Mouse (Mus musculus): ENCODE data around the gene Oas1c. TPM values are rescaled to one million over a fixed set of nuclear protein-coding genes. Genes with fewer than 3 reads are reported as not detected.

Gene Oas1c
- 0.54 and 0.57 TPM in 2 replicates for polyA plus RNA-seq (2015; fragmentation: Nextera tagmentation; extraction: Ambion mirVana)

- WGBS, result 7% methylated on average over 18 of the region's 18 CpGs
- Histone ChIP-seq H3K9ac (peak within 1 kb of the TSS; percentile 65), H3K27ac (peak within 1 kb of the TSS; percentile 80), H3K36me3 (no peaks in the 10 kb centered on the region), H3K4me1 (replicated peaks) (peaks cover 13% of the 10 kb centered on the region), H3K27me3 (no peaks in the 10 kb centered on the region), H3K4me3 (peak within 1 kb of the TSS; percentile 26), H3K9me3 (no peaks in the 10 kb centered on the region), H3K4me2 (peak within 1 kb of the TSS; percentile 56)
- peak; percentile 81 for ATAC-seq (ENCODE audit: low FRiP score)
Measured at GRCm38 (mm10) chr5:120811951-120812819, at the start of gene Oas1c. TSS of gene Oas1c (minus strand) at chr5:120812514.

GRCm38 (mm10) chr5:120861121-120861520 is 48.8 kb upstream of the Oas1c start, which contains the start of gene Oas1h:
TSS of gene Oas1h (plus strand) at chr5:120861421.
- Histone ChIP-seq H3K27ac (no peak within 1 kb of the TSS), H3K4me1 (replicated peaks) (no peaks in the 10 kb centered on the region), H3K4me3 (no peak within 1 kb of the TSS), H3K9ac (no peak within 1 kb of the TSS), H3K4me2 (no peak within 1 kb of the TSS), H3K27me3 (no peaks in the 10 kb centered on the region), H3K36me3 (no peaks in the 10 kb centered on the region), H3K9me3 (no peaks in the 10 kb centered on the region)
- WGBS, result 48% methylated on average over 4 of the region's 4 CpGs
- no peak for ATAC-seq (ENCODE audit: low FRiP score)

GRCm38 (mm10) chr5:120859241-120859640 is 46.9 kb upstream of the Oas1c start:
- no peak overlapping the region for H3K4me3 ChIP-seq
- H3K4me1 ChIP-seq (replicated peaks), result no peaks in the 10 kb centered on the region
- H3K36me3 ChIP-seq, result no peaks in the 10 kb centered on the region
- H3K27ac ChIP-seq, result no peak overlapping the region
- H3K9me3 ChIP-seq, result peaks cover 6% of the 10 kb centered on the region
- no peak overlapping the region for H3K4me2 ChIP-seq
- no peak for ATAC-seq (ENCODE audit: low FRiP score)
- H3K27me3 ChIP-seq, result no peaks in the 10 kb centered on the region
- no peak overlapping the region for H3K9ac ChIP-seq
- WGBS, result 89% methylated on average over 2 of the region's 2 CpGs

- peaks cover 13% of the 10 kb centered on the region for H3K9me3 ChIP-seq
- no peak overlapping the region for H3K4me3 ChIP-seq
- WGBS, result 70% methylated on average over 3 of the region's 3 CpGs
- no peaks in the 10 kb centered on the region for H3K36me3 ChIP-seq
- no peaks in the 10 kb centered on the region for H3K4me1 ChIP-seq (replicated peaks)
- H3K4me2 ChIP-seq, result no peak overlapping the region
- ATAC-seq (ENCODE audit: low FRiP score), result no peak
- no peak overlapping the region for H3K9ac ChIP-seq
- no peak overlapping the region for H3K27ac ChIP-seq
- H3K27me3 ChIP-seq, result 0 out of 2 replicates have a peak, but pooled peaks cover 3% of the 10 kb centered on the region
Measured at GRCm38 (mm10) chr5:120849601-120850136, 37.4 kb upstream of the Oas1c start.

- 0 out of 2 replicates have a peak, but pooled peaks cover 3% of the 10 kb centered on the region for H3K27me3 ChIP-seq
- ATAC-seq (ENCODE audit: low FRiP score), result no peak
- no peak within 1 kb of the TSS for H3K4me3 ChIP-seq
- no peak within 1 kb of the TSS for H3K9ac ChIP-seq
- H3K9me3 ChIP-seq, result no peaks in the 10 kb centered on the region
- no peak within 1 kb of the TSS for H3K27ac ChIP-seq
- H3K4me1 ChIP-seq (replicated peaks), result no peaks in the 10 kb centered on the region
- 84% methylated on average over 4 of the region's 4 CpGs for WGBS
- H3K4me2 ChIP-seq, result no peak within 1 kb of the TSS
- no peaks in the 10 kb centered on the region for H3K36me3 ChIP-seq
Measured at GRCm38 (mm10) chr5:120847067-120847466, 34.8 kb upstream of the Oas1c start, which contains the start of gene Oas1f. TSS of gene Oas1f (plus strand) at chr5:120847367.

GRCm38 (mm10) chr5:120844713-120845112 is 32.4 kb upstream of the Oas1c start:
- H3K4me1 ChIP-seq (replicated peaks), result no peaks in the 10 kb centered on the region
- WGBS, result 79% methylated on average over 3 of the region's 3 CpGs
- no peak overlapping the region for H3K27ac ChIP-seq
- no peaks in the 10 kb centered on the region for H3K36me3 ChIP-seq
- ATAC-seq (ENCODE audit: low FRiP score), result no peak
- H3K4me2 ChIP-seq, result no peak overlapping the region
- H3K9ac ChIP-seq, result no peak overlapping the region
- no peaks in the 10 kb centered on the region for H3K9me3 ChIP-seq
- H3K27me3 ChIP-seq, result 0 out of 2 replicates have a peak, but pooled peaks cover 6% of the 10 kb centered on the region
- H3K4me3 ChIP-seq, result no peak overlapping the region

GRCm38 (mm10) chr5:120836731-120837585 is 24.6 kb upstream of the Oas1c start:
- 7% methylated on average over 8 of the region's 8 CpGs for WGBS
- H3K4me3 ChIP-seq, result no peak overlapping the region

GRCm38 (mm10) chr5:120833335-120834280 is 21.3 kb upstream of the Oas1c start:
- no peak overlapping the region for H3K27ac ChIP-seq
- H3K36me3 ChIP-seq, result no peaks in the 10 kb centered on the region
- H3K4me2 ChIP-seq, result peak overlapping the region; percentile 33; the same call in 1 of the 2 replicates
- WGBS, result 17% methylated on average over 17 of the region's 17 CpGs
- peak overlapping the region; percentile 53; the same call in 1 of the 2 replicates for H3K9ac ChIP-seq
- H3K9me3 ChIP-seq, result no peaks in the 10 kb centered on the region
- ATAC-seq (ENCODE audit: low FRiP score), result no peak
- H3K4me1 ChIP-seq (replicated peaks), result peaks cover 6% of the 10 kb centered on the region; the same call in 1 of the 2 replicates
- H3K4me3 ChIP-seq, result no peak overlapping the region
- peaks cover 27% of the 10 kb centered on the region for H3K27me3 ChIP-seq

More at GRCm38 (mm10) chr5:120836731-120837585, 24.6 kb upstream of the Oas1c start:
- Histone ChIP-seq H3K27ac (no peak overlapping the region), H3K9ac (no peak overlapping the region), H3K9me3 (no peaks in the 10 kb centered on the region), H3K4me2 (no peak overlapping the region), H3K36me3 (no peaks in the 10 kb centered on the region), H3K4me1 (replicated peaks) (peaks cover 6% of the 10 kb centered on the region; the same call in 1 of the 2 replicates), H3K27me3 (peaks cover 30% of the 10 kb centered on the region)
- no peak for ATAC-seq (ENCODE audit: low FRiP score)

GRCm38 (mm10) chr5:120831031-120831430 is 18.7 kb upstream of the Oas1c start:
- Histone ChIP-seq H3K27me3 (peaks cover 16% of the 10 kb centered on the region), H3K4me3 (no peak overlapping the region), H3K4me2 (no peak overlapping the region), H3K36me3 (no peaks in the 10 kb centered on the region), H3K27ac (no peak overlapping the region), H3K9me3 (no peaks in the 10 kb centered on the region), H3K9ac (no peak overlapping the region), H3K4me1 (replicated peaks) (peaks cover 6% of the 10 kb centered on the region; the same call in 1 of the 2 replicates)
- 91% methylated on average over 4 of the region's 4 CpGs for WGBS
- ATAC-seq (ENCODE audit: low FRiP score), result no peak

GRCm38 (mm10) chr5:120818999-120819398 is 6.7 kb upstream of the Oas1c start:
- no peaks in the 10 kb centered on the region for H3K4me1 ChIP-seq (replicated peaks)
- H3K4me2 ChIP-seq, result no peak overlapping the region
- peaks cover 11% of the 10 kb centered on the region for H3K9me3 ChIP-seq
- no peak overlapping the region for H3K9ac ChIP-seq
- no peaks in the 10 kb centered on the region for H3K36me3 ChIP-seq
- ATAC-seq (ENCODE audit: low FRiP score), result no peak
- no peaks in the 10 kb centered on the region for H3K27me3 ChIP-seq
- no peak overlapping the region for H3K4me3 ChIP-seq
- no peak overlapping the region for H3K27ac ChIP-seq

- Histone ChIP-seq H3K9me3 (peaks cover 11% of the 10 kb centered on the region), H3K4me3 (no peak overlapping the region), H3K9ac (no peak overlapping the region), H3K27ac (no peak overlapping the region), H3K36me3 (no peaks in the 10 kb centered on the region), H3K4me1 (replicated peaks) (peaks cover 13% of the 10 kb centered on the region), H3K4me2 (no peak overlapping the region), H3K27me3 (no peaks in the 10 kb centered on the region)
- WGBS, result 75% methylated on average over 3 of the region's 3 CpGs
- ATAC-seq (ENCODE audit: low FRiP score), result no peak
Measured at GRCm38 (mm10) chr5:120815949-120816348, 3.6 kb upstream of the Oas1c start.
